Mouse (Mus musculus) intestine, embryonic 14.5 days (tissue): ENCODE measurements around the gene Dnaja1. TPM values are rescaled to one million over a fixed set of nuclear protein-coding genes. Genes with fewer than 3 reads are reported as not detected.

Experiments
- ATAC-seq: fragments of 200-750 bp; cut with Nextera tagmentation; replicated peaks from 2 replicates; pipeline ENCODE4 v1.8.0; 2017; ENCODE audit warnings: low read depth, moderate number of reproducible peaks, moderate TSS enrichment, moderate library complexity; ENCODE audit not compliant: low FRiP score, low TSS enrichment
- DNase-seq: peaks from one replicate; pipeline ENCODE4 v3.0.0-alpha.2; 2018; ENCODE audit warnings: low spot score
- H3K27ac ChIP-seq: fragments of 300-500 bp; sonication (generic); 2 replicates; pipeline ENCODE4 v1.5.1; 2014; ENCODE audit warnings: low read depth, mild to moderate bottlenecking, control low read depth
- H3K27me3 ChIP-seq: fragments of 300-500 bp; sonication (generic); replicated peaks from 2 replicates; pipeline ENCODE4 v1.6.1; 2014; ENCODE audit warnings: low read length, control low read depth; ENCODE audit not compliant: control insufficient read depth, insufficient read depth
- H3K36me3 ChIP-seq: fragments of 300-500 bp; sonication (generic); 2 replicates; pipeline ENCODE4 v1.6.1; 2014; ENCODE audit warnings: low read length, control low read depth; ENCODE audit not compliant: control insufficient read depth, insufficient read depth
- H3K4me1 ChIP-seq: fragments of 300-500 bp; sonication (generic); replicated peaks from 2 replicates; pipeline ENCODE4 v1.6.1; 2014; ENCODE audit warnings: low read length, control low read depth, mixed read lengths; ENCODE audit not compliant: control insufficient read depth, insufficient read depth
- H3K4me2 ChIP-seq: fragments of 300-500 bp; sonication (generic); 2 replicates; pipeline ENCODE4 v1.6.1; 2014; ENCODE audit warnings: low read length
- H3K4me3 ChIP-seq: fragments of 300-500 bp; sonication (generic); 2 replicates; pipeline ENCODE4 v1.5.1; 2014; ENCODE audit warnings: low read depth, low read length, control low read depth, mixed read lengths
- H3K9ac ChIP-seq: fragments of 300-500 bp; sonication (generic); 2 replicates; pipeline ENCODE4 v1.6.1; 2014; ENCODE audit warnings: mild to moderate bottlenecking, low read length
- H3K9me3 ChIP-seq: fragments of 300-500 bp; sonication (generic); 2 replicates; pipeline ENCODE4 v1.6.1; 2016; ENCODE audit warnings: low read length, control low read depth; ENCODE audit not compliant: control insufficient read depth
- WGBS: fragments of 180-500 bp; shearing (Covaris S2); extraction: QIAGEN DNeasy Blood & Tissue Kit; methylation state at CpG from one replicate; pipeline ENCODE4 v1.1.7; 2014; 5-methylcytosine and 5-hydroxymethylcytosine counted together
- polyA plus RNA-seq: library from polyadenylated mRNA; unstranded; fragments of >200 nt; fragmentation: Nextera tagmentation; extraction: Ambion mirVana; gene quantifications from 2 replicates; pipeline ENCODE4 v1.2.1, GENCODE M21; 2014

Dnaja1 gene
- polyA plus RNA-seq, 1 experiment from 2014 or later, result 338 TPM

GRCm38 (mm10) chr4:40725141-40725540, 3.2 kb downstream of the Dnaja1 start:
- peaks cover 17% of the 10 kb centered on the region for H3K4me1 ChIP-seq
- no peak overlapping the region for H3K9ac ChIP-seq
- DNase-seq (no peak), ATAC-seq (no peak)
- no peak overlapping the region for H3K27ac ChIP-seq
- WGBS, result 77% methylated on average over 7 of the region's 7 CpGs
- peak overlapping the region; percentile 85 for H3K4me2 ChIP-seq
- H3K9me3 ChIP-seq, result no peaks in the 10 kb centered on the region
- H3K4me3 ChIP-seq, result peak overlapping the region; percentile 59; the same call in 1 of the 2 replicates
- H3K27me3 ChIP-seq, result no peaks in the 10 kb centered on the region
- peaks cover 60% of the 10 kb centered on the region for H3K36me3 ChIP-seq

- no peak overlapping the region for H3K9ac ChIP-seq
- H3K4me1 ChIP-seq, result peaks cover 17% of the 10 kb centered on the region
- peak overlapping the region; percentile 85 for H3K4me2 ChIP-seq
- H3K9me3 ChIP-seq, result no peaks in the 10 kb centered on the region
- no peaks in the 10 kb centered on the region for H3K27me3 ChIP-seq
- H3K27ac ChIP-seq, result no peak overlapping the region
- H3K4me3 ChIP-seq, result no peak overlapping the region; the same call in 1 of the 2 replicates
- DNase-seq, result no peak
- no peak for ATAC-seq
- peaks cover 64% of the 10 kb centered on the region for H3K36me3 ChIP-seq
Measured at GRCm38 (mm10) chr4:40725554-40725953, 3.6 kb downstream of the Dnaja1 start.

DNA sequence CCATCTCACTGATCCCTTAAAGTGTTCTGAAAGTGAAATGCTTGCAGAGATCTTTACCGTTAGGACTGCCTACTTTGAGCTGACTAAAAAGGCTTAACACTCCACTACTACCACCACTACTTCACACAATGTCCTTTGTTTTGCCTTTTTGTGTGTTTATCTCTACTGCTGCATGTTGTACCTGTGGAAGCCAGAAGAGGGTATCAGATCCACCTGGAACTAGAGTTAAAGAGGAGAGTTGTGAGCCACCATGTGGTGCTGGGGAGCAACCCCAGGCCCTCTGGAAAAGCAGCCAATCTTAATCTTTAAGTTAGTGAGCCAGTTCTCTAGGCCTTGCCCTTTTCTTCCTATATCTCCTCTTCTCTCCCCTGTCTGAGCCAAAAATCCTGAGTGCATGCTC, 5.3 kb downstream of the Dnaja1 start:
- H3K36me3 ChIP-seq, result peaks cover 81% of the 10 kb centered on the region
- H3K27ac ChIP-seq, result no peak overlapping the region
- H3K9me3 ChIP-seq, result no peaks in the 10 kb centered on the region
- no peak overlapping the region for H3K9ac ChIP-seq
- no peaks in the 10 kb centered on the region for H3K27me3 ChIP-seq
- H3K4me2 ChIP-seq, result no peak overlapping the region
- WGBS, result 83% methylated on average over 1 of the region's 1 CpGs
- H3K4me3 ChIP-seq, result no peak overlapping the region
- ATAC-seq (no peak), DNase-seq (no peak)
- peaks cover 9% of the 10 kb centered on the region for H3K4me1 ChIP-seq

DNA sequence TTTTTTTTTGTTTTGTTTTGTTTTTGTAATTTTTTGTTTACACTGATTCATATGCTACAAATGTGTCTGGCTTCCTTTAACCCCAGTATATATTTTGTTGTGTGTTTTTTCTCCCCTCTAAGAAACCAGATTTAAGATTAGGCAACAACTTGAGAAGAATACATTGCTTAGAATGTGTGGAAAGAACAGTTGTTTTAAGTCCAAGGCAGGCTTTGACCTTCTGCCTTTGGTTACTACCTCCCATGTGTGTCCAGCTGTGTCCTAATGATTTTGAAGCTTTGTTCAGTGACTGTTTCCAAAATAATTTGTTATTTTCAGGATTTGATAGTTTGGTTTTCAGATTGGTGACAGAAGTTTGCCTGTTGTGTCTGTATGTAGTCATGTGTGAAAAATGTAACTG, 9.3 kb downstream of the Dnaja1 start:
- Histone ChIP-seq H3K4me2 (no peak overlapping the region), H3K4me3 (no peak overlapping the region), H3K4me1 (no peaks in the 10 kb centered on the region), H3K9ac (no peak overlapping the region), H3K9me3 (no peaks in the 10 kb centered on the region), H3K36me3 (peaks cover 89% of the 10 kb centered on the region), H3K27me3 (no peaks in the 10 kb centered on the region), H3K27ac (no peak overlapping the region)
- no peak for DNase-seq
- ATAC-seq, result no peak

GRCm38 (mm10) chr4:40735351-40735750, 13.4 kb downstream of the Dnaja1 start:
- no peak overlapping the region for H3K27ac ChIP-seq
- ATAC-seq (no peak), DNase-seq (no peak)
- H3K4me3 ChIP-seq, result no peak overlapping the region
- no peak overlapping the region for H3K9ac ChIP-seq
- no peaks in the 10 kb centered on the region for H3K9me3 ChIP-seq
- no peak overlapping the region for H3K4me2 ChIP-seq
- H3K27me3 ChIP-seq, result no peaks in the 10 kb centered on the region
- peaks cover 77% of the 10 kb centered on the region for H3K36me3 ChIP-seq
- no peaks in the 10 kb centered on the region for H3K4me1 ChIP-seq
- 60% methylated on average over 1 of the region's 1 CpGs for WGBS

DNA sequence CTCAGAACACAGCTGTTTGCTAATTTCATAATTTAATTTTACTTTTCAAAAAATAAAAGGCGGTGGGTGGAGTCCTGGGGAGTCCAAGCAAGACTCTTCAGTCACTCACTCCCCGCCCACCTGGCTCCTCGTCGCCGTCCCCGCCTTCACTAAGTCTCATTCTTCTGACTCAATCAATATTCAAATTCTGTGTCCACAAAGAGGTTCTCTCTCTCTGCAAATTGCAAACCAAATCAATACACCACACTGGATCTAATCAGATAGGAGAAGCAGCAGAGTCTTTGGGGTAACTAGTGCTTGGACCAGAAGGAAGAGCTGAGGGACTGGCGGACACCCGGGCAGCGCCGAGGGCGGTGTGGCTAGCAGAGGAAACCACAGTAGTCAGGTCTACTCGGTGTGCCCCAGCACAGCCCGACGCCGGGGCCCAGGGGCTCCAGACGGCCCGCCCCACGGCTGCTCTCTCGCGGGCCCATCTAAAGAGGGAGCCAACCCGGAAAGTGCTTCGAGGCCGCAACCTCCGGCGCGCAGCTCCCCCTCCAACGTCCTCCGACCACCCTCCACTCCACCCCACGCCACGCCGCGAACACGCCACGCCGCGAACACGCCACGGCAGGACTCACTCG, 35.3 kb downstream of the Dnaja1 start:
- WGBS, result 0% methylated on average over 39 of the region's 39 CpGs
- Histone ChIP-seq H3K9ac (peak overlapping the region; percentile 89), H3K9me3 (no peaks in the 10 kb centered on the region), H3K4me3 (peak overlapping the region; percentile 100), H3K4me2 (peak overlapping the region; percentile 64), H3K27ac (peak overlapping the region; percentile 69), H3K4me1 (no peaks in the 10 kb centered on the region; the same call in 1 of the 2 replicates), H3K36me3 (peaks cover 33% of the 10 kb centered on the region), H3K27me3 (0 out of 2 replicates have a peak, but pooled peaks cover 3% of the 10 kb centered on the region)
- peak; percentile 78 for ATAC-seq
- peak; percentile 63 for DNase-seq

- H3K4me3 ChIP-seq, result peak within 1 kb of the TSS; percentile 100
- whole genome bisulfite sequencing, result under 1% methylated on average over 40 of the region's 40 CpGs
- H3K4me1 ChIP-seq, result no peaks in the 10 kb centered on the region; the same call in 1 of the 2 replicates
- ATAC-seq (peak; percentile 98), DNase-seq (peak; percentile 99)
- H3K9me3 ChIP-seq, result no peaks in the 10 kb centered on the region
- H3K36me3 ChIP-seq, result peaks cover 28% of the 10 kb centered on the region
- peak within 1 kb of the TSS; percentile 89 for H3K9ac ChIP-seq
- H3K4me2 ChIP-seq, result peak within 1 kb of the TSS; percentile 66
- peak within 1 kb of the TSS; percentile 69 for H3K27ac ChIP-seq
- H3K27me3 ChIP-seq, result 0 out of 2 replicates have a peak, but pooled peaks cover 3% of the 10 kb centered on the region
Measured at GRCm38 (mm10) chr4:40757780-40758420, 36.0 kb downstream of the Dnaja1 start, which contains the start of gene Smu1. Gene Smu1 (minus strand): TSS chr4:40757923.

DNA sequence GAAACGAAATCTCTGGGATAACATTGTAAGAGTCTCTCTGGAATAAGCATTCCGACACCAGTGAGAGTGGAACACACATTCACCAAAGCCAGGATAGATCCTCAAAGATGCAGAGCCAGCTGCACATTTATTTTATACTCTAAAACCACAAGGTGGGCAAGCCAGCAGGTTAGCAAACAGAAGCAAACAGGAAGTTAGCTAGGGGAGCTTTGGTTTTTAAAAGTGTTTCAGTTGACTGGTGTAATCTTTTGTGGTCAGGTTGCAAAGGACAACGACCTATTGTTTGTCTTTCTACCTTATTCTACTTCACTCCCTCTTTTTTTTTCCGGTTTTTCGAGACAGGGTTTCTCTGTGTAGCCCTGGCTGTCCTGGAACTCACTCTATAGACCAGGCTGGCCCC, 37.9 kb downstream of the Dnaja1 start:
- H3K27me3 ChIP-seq, result 0 out of 2 replicates have a peak, but pooled peaks cover 3% of the 10 kb centered on the region
- H3K4me2 ChIP-seq, result no peak overlapping the region
- WGBS, result 59% methylated on average over 5 of the region's 5 CpGs
- ATAC-seq (no peak), DNase-seq (no peak)
- H3K4me1 ChIP-seq, result no peaks in the 10 kb centered on the region; the same call in 1 of the 2 replicates
- H3K4me3 ChIP-seq, result no peak overlapping the region
- no peak overlapping the region for H3K9ac ChIP-seq
- peaks cover 8% of the 10 kb centered on the region for H3K36me3 ChIP-seq
- H3K27ac ChIP-seq, result no peak overlapping the region
- no peaks in the 10 kb centered on the region for H3K9me3 ChIP-seq
